Mouse (Mus musculus): ENCODE measurements around the gene Ino80d. TPM values are rescaled to one million over a fixed set of nuclear protein-coding genes. Genes with fewer than 3 reads are reported as not detected.

Ino80d gene
- polyA plus RNA-seq, 1 experiment from 2014 or later = 11.5 TPM

DNA sequence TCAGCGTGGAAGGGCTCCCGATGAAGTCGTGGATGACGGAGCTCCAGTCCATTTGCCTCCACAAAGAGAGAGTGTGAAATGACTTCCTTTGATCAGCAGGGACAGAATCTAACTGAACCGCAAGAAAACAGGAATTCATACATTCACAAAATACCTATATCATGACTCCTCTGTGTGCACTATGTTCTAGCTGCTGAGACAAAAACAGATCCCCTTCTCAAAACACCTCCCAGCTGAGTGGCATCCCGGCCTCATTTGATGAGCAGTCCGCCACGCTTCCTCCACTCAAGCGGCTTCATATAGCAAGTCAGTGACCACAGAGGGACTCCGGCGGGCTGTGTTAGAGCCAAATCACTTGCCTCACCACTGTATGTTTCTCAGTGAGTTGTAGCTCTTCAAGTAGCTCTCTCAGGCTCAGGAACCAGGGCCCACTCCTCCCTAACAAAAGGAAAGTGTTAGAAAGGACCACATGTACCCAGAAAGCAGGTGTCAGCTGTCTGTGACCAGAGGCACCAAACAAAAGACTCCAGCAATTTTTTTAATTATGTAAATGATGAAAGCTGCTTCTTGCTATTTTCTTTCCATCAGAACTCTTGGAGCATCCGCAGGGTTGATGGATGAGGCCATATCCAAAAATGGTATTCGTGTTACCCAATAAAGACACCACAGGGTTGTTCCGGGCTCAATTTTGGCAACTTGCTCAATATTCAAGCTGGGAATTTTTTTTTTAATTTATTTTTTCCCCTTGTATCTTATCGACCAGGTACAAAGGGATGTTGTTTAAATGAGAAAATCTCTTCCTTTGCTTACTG is 181.0 kb downstream of the Ino80d start:
- Histone ChIP-seq H3K4me1 (replicated peaks) (peaks cover 5% of the 10 kb centered on the region; the same call in 1 of the 2 replicates), H3K36me3 (no peaks in the 10 kb centered on the region), H3K27me3 (replicated peaks) (no peaks in the 10 kb centered on the region), H3K4me2 (replicated peaks) (no peak overlapping the region), H3K4me3 (replicated peaks) (no peak overlapping the region), H3K27ac (no peak overlapping the region), H3K9ac (no peak overlapping the region), H3K9me3 (no peaks in the 10 kb centered on the region)
- 78% methylated on average over 15 of the region's 15 CpGs for WGBS
- no peak for ATAC-seq

- WGBS = 8% methylated on average over 8 of the region's 8 CpGs
- no peaks in the 10 kb centered on the region for H3K27me3 ChIP-seq (replicated peaks)
- no peak overlapping the region for H3K27ac ChIP-seq
- no peak overlapping the region for H3K4me3 ChIP-seq (replicated peaks)
- no peak overlapping the region for H3K4me2 ChIP-seq (replicated peaks)
- H3K9ac ChIP-seq = no peak overlapping the region
- H3K9me3 ChIP-seq = no peaks in the 10 kb centered on the region
- peak; percentile 55 for ATAC-seq
- H3K36me3 ChIP-seq = no peaks in the 10 kb centered on the region
- H3K4me1 ChIP-seq (replicated peaks) = peaks cover 10% of the 10 kb centered on the region; the same call in 1 of the 2 replicates
Observed at GRCm38 (mm10) chr1:62929477-62929876, 185.0 kb downstream of the Ino80d start.

GRCm38 (mm10) chr1:62919219-62919618 is 195.2 kb downstream of the Ino80d start:
- no peaks in the 10 kb centered on the region for H3K36me3 ChIP-seq
- no peak for ATAC-seq
- no peak overlapping the region for H3K4me2 ChIP-seq (replicated peaks)
- no peaks in the 10 kb centered on the region for H3K4me1 ChIP-seq (replicated peaks)
- H3K9ac ChIP-seq = no peak overlapping the region
- H3K27me3 ChIP-seq (replicated peaks) = no peaks in the 10 kb centered on the region
- no peak overlapping the region for H3K27ac ChIP-seq
- H3K9me3 ChIP-seq = no peaks in the 10 kb centered on the region
- no peak overlapping the region for H3K4me3 ChIP-seq (replicated peaks)
- WGBS = 94% methylated on average over 6 of the region's 6 CpGs

DNA sequence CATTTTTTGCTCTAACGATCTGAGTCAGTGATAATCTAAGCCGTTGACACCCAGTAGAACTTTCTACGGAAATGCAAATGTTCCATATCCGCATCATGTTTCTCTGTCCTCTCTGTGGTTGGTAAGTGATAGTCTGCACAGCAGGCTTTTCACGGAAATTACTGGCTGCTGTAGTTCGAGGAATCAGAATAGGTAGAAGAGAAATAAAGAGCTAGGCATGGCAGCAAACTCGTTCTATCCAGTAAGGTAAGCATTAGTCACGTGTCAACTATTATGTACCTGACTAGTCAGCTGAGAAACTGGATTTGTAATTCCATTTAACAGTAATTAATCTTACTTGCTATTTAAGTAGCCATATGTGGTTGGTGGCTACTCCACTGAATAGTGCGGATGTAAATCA is 197.9 kb downstream of the Ino80d start:
- Histone ChIP-seq H3K9me3 (no peaks in the 10 kb centered on the region), H3K27ac (no peak overlapping the region), H3K36me3 (no peaks in the 10 kb centered on the region), H3K9ac (no peak overlapping the region), H3K4me2 (replicated peaks) (no peak overlapping the region), H3K4me3 (replicated peaks) (no peak overlapping the region), H3K27me3 (replicated peaks) (no peaks in the 10 kb centered on the region), H3K4me1 (replicated peaks) (no peaks in the 10 kb centered on the region)
- no peak for ATAC-seq
- 87% methylated on average over 9 of the region's 9 CpGs for WGBS

DNA sequence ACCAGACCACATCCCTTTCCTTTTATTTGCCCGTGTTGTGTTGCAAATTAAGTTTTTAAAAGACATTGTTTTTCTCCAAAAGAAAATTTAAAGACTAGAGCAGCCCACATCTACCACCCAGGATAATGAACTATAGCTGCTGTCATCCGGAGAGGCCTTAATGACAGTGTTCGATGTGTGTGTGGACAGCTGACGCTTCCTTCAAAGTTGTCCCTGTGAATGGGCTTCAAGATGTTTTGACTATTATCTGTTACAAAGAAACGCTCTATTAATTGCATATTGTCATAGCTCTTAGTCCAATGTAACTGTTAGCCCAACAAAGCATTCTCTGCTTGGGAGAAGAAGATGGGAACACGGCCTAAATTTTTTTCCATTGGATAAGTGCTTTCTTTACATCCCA is 200.0 kb downstream of the Ino80d start:
- no peak overlapping the region for H3K4me3 ChIP-seq (replicated peaks)
- H3K27me3 ChIP-seq (replicated peaks) = no peaks in the 10 kb centered on the region
- no peaks in the 10 kb centered on the region for H3K9me3 ChIP-seq
- no peak for ATAC-seq
- no peak overlapping the region for H3K9ac ChIP-seq
- WGBS = 88% methylated on average over 6 of the region's 6 CpGs
- H3K27ac ChIP-seq = no peak overlapping the region
- H3K36me3 ChIP-seq = no peaks in the 10 kb centered on the region
- H3K4me2 ChIP-seq (replicated peaks) = no peak overlapping the region
- H3K4me1 ChIP-seq (replicated peaks) = no peaks in the 10 kb centered on the region

GRCm38 (mm10) chr1:62911426-62911825 is 203.0 kb downstream of the Ino80d start:
- Histone ChIP-seq H3K27me3 (replicated peaks) (no peaks in the 10 kb centered on the region), H3K9me3 (no peaks in the 10 kb centered on the region), H3K36me3 (no peaks in the 10 kb centered on the region), H3K9ac (no peak overlapping the region), H3K27ac (no peak overlapping the region), H3K4me3 (replicated peaks) (no peak overlapping the region), H3K4me1 (replicated peaks) (no peaks in the 10 kb centered on the region), H3K4me2 (replicated peaks) (no peak overlapping the region)
- ATAC-seq = no peak
- WGBS = 56% methylated on average over 7 of the region's 7 CpGs

GRCm38 (mm10) chr1:62909126-62909525 is 205.3 kb downstream of the Ino80d start:
- no peak overlapping the region for H3K9ac ChIP-seq
- H3K4me3 ChIP-seq (replicated peaks) = no peak overlapping the region
- H3K36me3 ChIP-seq = no peaks in the 10 kb centered on the region
- H3K4me1 ChIP-seq (replicated peaks) = no peaks in the 10 kb centered on the region
- no peak overlapping the region for H3K27ac ChIP-seq
- ATAC-seq = no peak
- no peak overlapping the region for H3K4me2 ChIP-seq (replicated peaks)
- no peaks in the 10 kb centered on the region for H3K27me3 ChIP-seq (replicated peaks)
- WGBS = 74% methylated on average over 5 of the region's 5 CpGs
- no peaks in the 10 kb centered on the region for H3K9me3 ChIP-seq

DNA sequence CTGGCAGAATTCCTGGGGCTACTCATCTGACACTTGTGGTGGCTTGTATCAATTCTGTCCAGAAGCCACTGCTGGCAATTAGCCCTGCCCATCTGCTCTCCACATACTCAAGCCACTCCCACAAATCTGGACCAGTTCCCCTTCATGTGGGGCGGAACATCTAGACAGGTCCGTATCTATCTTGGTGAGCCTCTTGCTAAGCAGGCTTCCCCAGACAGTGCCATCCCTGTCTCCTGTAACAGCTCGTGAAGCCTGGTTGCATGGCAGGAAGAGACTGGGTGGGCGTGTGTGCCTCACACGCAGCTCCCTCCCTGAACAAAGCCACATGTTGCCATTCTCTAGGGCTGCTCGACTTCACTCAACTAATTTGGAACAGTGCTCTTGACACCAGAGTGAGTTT is 206.0 kb downstream of the Ino80d start:
- Histone ChIP-seq H3K36me3 (no peaks in the 10 kb centered on the region), H3K4me1 (replicated peaks) (no peaks in the 10 kb centered on the region), H3K4me2 (replicated peaks) (no peak overlapping the region), H3K27ac (no peak overlapping the region), H3K9ac (no peak overlapping the region), H3K4me3 (replicated peaks) (no peak overlapping the region), H3K9me3 (no peaks in the 10 kb centered on the region), H3K27me3 (replicated peaks) (no peaks in the 10 kb centered on the region)
- ATAC-seq = no peak
- WGBS = 67% methylated on average over 6 of the region's 6 CpGs

Other genes with a start within 250 kb of the Ino80d start
- 545 and 642 TPM in 2 replicates for gene Eef1b2, start 62.2 kb upstream of the Ino80d start, polyA plus RNA-seq (2015; fragmentation: Nextera tagmentation; extraction: Ambion mirVana)
- gene Ndufs1, start 62.2 kb upstream of the Ino80d start, polyA plus RNA-seq (2015; fragmentation: Nextera tagmentation; extraction: Ambion mirVana) = 168 and 169 TPM in 2 replicates
- gene Gpr1, start 99.9 kb upstream of the Ino80d start, polyA plus RNA-seq (2015; fragmentation: Nextera tagmentation; extraction: Ambion mirVana) = 0.21 and 0.33 TPM in 2 replicates
- 6.3 and 7.1 TPM in 2 replicates for gene Zdbf2, start 158.6 kb upstream of the Ino80d start, polyA plus RNA-seq (2015; fragmentation: Nextera tagmentation; extraction: Ambion mirVana)